Mouse (Mus musculus): ENCODE data around the gene Spns2.

The Spns2 gene

GRCm38 (mm10) chr11:72409649-72410385 is 79.9 kb downstream of the Spns2 start:
- no peak for DNase-seq (ENCODE audit: low spot score)

- no peak for DNase-seq (ENCODE audit: low spot score)
Measured at GRCm38 (mm10) chr11:72408451-72409170, 81.1 kb downstream of the Spns2 start.

- no peak for DNase-seq (ENCODE audit: low spot score)
Measured at GRCm38 (mm10) chr11:72407574-72407973, 82.1 kb downstream of the Spns2 start.

- DNase-seq (ENCODE audit: low spot score): no peak
Measured at GRCm38 (mm10) chr11:72407081-72407480, 82.6 kb downstream of the Spns2 start.

GRCm38 (mm10) chr11:72406079-72406675 is 83.5 kb downstream of the Spns2 start:
- no peak for DNase-seq (ENCODE audit: low spot score)

- DNase-seq (ENCODE audit: low spot score): no peak
Measured at GRCm38 (mm10) chr11:72405532-72405931, 84.2 kb downstream of the Spns2 start.

- no peak for DNase-seq (ENCODE audit: low spot score)
Measured at GRCm38 (mm10) chr11:72402969-72403368, 86.7 kb downstream of the Spns2 start.

GRCm38 (mm10) chr11:72402017-72402416 is 87.7 kb downstream of the Spns2 start:
- no peak for DNase-seq (ENCODE audit: low spot score)

Data from ovary, postnatal 10 days (tissue).